23 mouse cellular contexts compared by ENCODE assay signal in genomic region chr6:50557566-50557965, GRCm38 (mm10). TPM values are rescaled to one million over a fixed set of nuclear protein-coding genes. Genes with fewer than 3 reads are reported as not detected.
DNase-seq lines count a peak whose midpoint lies in the region; ATAC-seq and TF ChIP-seq lines count a peak whose summit lies in the region.
"Had no signal": no experiment of that assay in that cellular context is flagged by ENCODE, and none has a peak within 500 bp of the region (broad histone marks: within the 10 kb centered on the region; RNA-seq: fewer than 3 reads in every experiment).

No protein-coding gene starts in this region.

- H3K4me2 ChIP-seq in liver, embryonic 14.5 days (ENCODE audit: low read depth): no peak overlapping the region
- H3K4me2 ChIP-seq in liver, embryonic 12.5 days: no peak overlapping the region
- H3K4me2 ChIP-seq: forebrain, embryonic 15.5 days; heart, embryonic 13.5 days; hindbrain, embryonic 12.5 days; limb, embryonic 13.5 days; neural tube, embryonic 15.5 days; stomach, embryonic 15.5 days had no signal

- H3K9me3 ChIP-seq in liver, embryonic 14.5 days (ENCODE audit: control insufficient read depth, low read length): no peaks in the 10 kb centered on the region
- no peaks in the 10 kb centered on the region for H3K9me3 ChIP-seq in liver, embryonic 12.5 days (replicated peaks)
- H3K9me3 ChIP-seq: embryonic facial prominence, embryonic 10.5 days; forebrain, embryonic 15.5 days; heart, embryonic 13.5 days; hindbrain, embryonic 12.5 days; limb, embryonic 13.5 days; midbrain, embryonic 10.5 days; neural tube, embryonic 15.5 days; stomach, embryonic 15.5 days had no signal

- TF ChIP-seq POLR2A in thymus, adult 2 months (IDR thresholded peaks at IDR 0.05; ENCODE audit: control insufficient read depth, extremely low read depth, insufficient read depth, low read length, poor library complexity): no peak

- no peaks in the 10 kb centered on the region for H3K27me3 ChIP-seq in liver, embryonic 14.5 days (ENCODE audit: control insufficient read depth, insufficient read depth, low read length)
- no peaks in the 10 kb centered on the region for H3K27me3 ChIP-seq in liver, embryonic 12.5 days (replicated peaks)
- H3K27me3 ChIP-seq in thymus, adult 2 months (ENCODE audit: control insufficient read depth, insufficient read depth, low read length): no peaks in the 10 kb centered on the region
- H3K27me3 ChIP-seq: forebrain, embryonic 15.5 days; heart, embryonic 13.5 days; hindbrain, embryonic 12.5 days; limb, embryonic 13.5 days; neural tube, embryonic 15.5 days; stomach, embryonic 15.5 days had no signal

- peaks cover 0 to 7% of the 10 kb centered on the region in 2 experiments; a peak in 2 of 4 replicates for H3K4me1 ChIP-seq in liver, embryonic 14.5 days (replicated peaks; ENCODE audit: control insufficient read depth in 2 of 2, insufficient read depth in 2 of 2, low read length in 1 of 2)
- H3K4me1 ChIP-seq in liver, embryonic 12.5 days: 0 out of 2 replicates have a peak, but pooled peaks cover 4% of the 10 kb centered on the region
- no peaks in the 10 kb centered on the region; the same call in 1 of the 2 replicates for H3K4me1 ChIP-seq in thymus, adult 2 months (replicated peaks; ENCODE audit: control insufficient read depth, insufficient read depth, low read length)
- H3K4me1 ChIP-seq: embryonic facial prominence, embryonic 10.5 days; forebrain, embryonic 15.5 days; hindbrain, embryonic 12.5 days; limb, embryonic 13.5 days; midbrain, embryonic 10.5 days; neural tube, embryonic 15.5 days; stomach, embryonic 15.5 days had no signal

- no peak for TF ChIP-seq EP300 in liver, embryonic 14.5 days (IDR thresholded peaks at IDR 0.05; ENCODE audit: low read depth)

- no peaks in the 10 kb centered on the region for H3K36me3 ChIP-seq in liver, embryonic 14.5 days (replicated peaks; ENCODE audit: control insufficient read depth, insufficient read depth, low read depth)
- H3K36me3 ChIP-seq in liver, embryonic 12.5 days: peaks cover 11% of the 10 kb centered on the region
- H3K36me3 ChIP-seq in thymus, adult 2 months (ENCODE audit: control insufficient read depth, insufficient read depth, low read length): no peaks in the 10 kb centered on the region
- H3K36me3 ChIP-seq: hindbrain, embryonic 12.5 days; limb, embryonic 13.5 days; stomach, embryonic 15.5 days had no signal

- WGBS in liver, embryonic 14.5 days (ENCODE audit: insufficient replicate concordance): 77% methylated on average over 6 of the region's 6 CpGs
- WGBS in liver, embryonic 12.5 days (ENCODE audit: insufficient replicate concordance): 81% methylated on average over 6 of the region's 6 CpGs
- WGBS in thymus, adult 2 months: 94% methylated on average over 6 of the region's 6 CpGs

- peak; percentile 68 for DNase-seq in heart, adult 11 months
- DNase-seq in heart, postnatal 10 days: no peak
- DNase-seq in liver, embryonic 14.5 days (ENCODE audit: low read depth in 3 of 3, low spot score in 3 of 3): no peak
- peak; percentile 34 for DNase-seq in thymus, postnatal 4 days
- no peak for DNase-seq in thymus, adult 2 months
- DNase-seq in right cerebral cortex, postnatal 4 days: no peak
- DNase-seq: adrenal gland, adult 8-10 months; cerebellum, adult 11-12 months; cerebellum, postnatal 10 days; kidney, adult 8-10 months; kidney, postnatal 14 days; lung, adult 18-20 months; lung, postnatal 4 days; right cerebral cortex, adult 18-20 months had no signal

- intact Hi-C loops in heart, postnatal 10 days (cut with DNase I): no loop called here

- H3K27ac ChIP-seq in liver, embryonic 14.5 days: no peak overlapping the region
- no peak overlapping the region for H3K27ac ChIP-seq in liver, embryonic 12.5 days
- H3K27ac ChIP-seq in thymus, adult 2 months (ENCODE audit: control insufficient read depth, insufficient read depth, low read length): no peak overlapping the region
- H3K27ac ChIP-seq: embryonic facial prominence, embryonic 10.5 days; forebrain, embryonic 15.5 days; heart, embryonic 13.5 days; hindbrain, embryonic 12.5 days; limb, embryonic 13.5 days; midbrain, embryonic 10.5 days; neural tube, embryonic 15.5 days; stomach, embryonic 15.5 days had no signal

- H3K9ac ChIP-seq in liver, embryonic 14.5 days (replicated peaks): no peak overlapping the region
- no peak overlapping the region for H3K9ac ChIP-seq in liver, embryonic 12.5 days
- H3K9ac ChIP-seq: forebrain, embryonic 15.5 days; heart, embryonic 13.5 days; hindbrain, embryonic 12.5 days; limb, embryonic 13.5 days; neural tube, embryonic 15.5 days; stomach, embryonic 15.5 days had no signal

- peak; percentile 15; the same call in 1 of the 2 replicates for TF ChIP-seq CTCF in liver, embryonic 14.5 days (IDR thresholded peaks at IDR 0.05; ENCODE audit: low read depth)
- no peak for TF ChIP-seq CTCF in thymus, adult 2 months (IDR thresholded peaks at IDR 0.05; ENCODE audit: borderline replicate concordance, control insufficient read depth, extremely low read depth, insufficient read depth, low read length, poor library complexity)

- ATAC-seq in liver, embryonic 14.5 days (ENCODE audit: insufficient read depth): no peak
- ATAC-seq in liver, embryonic 12.5 days: no peak
- ATAC-seq: forebrain, embryonic 15.5 days had no signal

- no peak overlapping the region for H3K4me3 ChIP-seq in liver, embryonic 14.5 days (ENCODE audit: insufficient read depth in 1 of 2, low read depth in 2 of 2, low read length in 2 of 2)
- no peak overlapping the region for H3K4me3 ChIP-seq in liver, embryonic 12.5 days
- H3K4me3 ChIP-seq in thymus, adult 2 months (ENCODE audit: control insufficient read depth, insufficient read depth, low read length): no peak overlapping the region
- H3K4me3 ChIP-seq: embryonic facial prominence, embryonic 10.5 days; forebrain, embryonic 15.5 days; heart, embryonic 13.5 days; hindbrain, embryonic 12.5 days; limb, embryonic 13.5 days; midbrain, embryonic 10.5 days; neural tube, embryonic 15.5 days; stomach, embryonic 15.5 days had no signal

RNA-seq across cellular contexts. Expression of gene Cycs, which starts 8.8 kb away (rescaled TPM):
- 100 to 1,000 TPM; 163 to 166 TPM for total RNA-seq in heart, postnatal 10 days (2021)
- polyA plus RNA-seq in liver, embryonic 14.5 days (2012; rRNA removed): 8.9 and 21.6 TPM in 2 replicates
- 41.8 and 44.9 TPM in 2 replicates for polyA plus RNA-seq in liver, embryonic 14.5 days (2014; fragmentation: Nextera tagmentation; extraction: Ambion mirVana)
- 63.0 and 63.2 TPM in 2 replicates for polyA plus RNA-seq in liver, embryonic 12.5 days (2016; fragmentation: Nextera tagmentation; extraction: Ambion mirVana)
- polyA plus RNA-seq in thymus, adult 2 months (2012; rRNA removed): 4.6 and 5.2 TPM in 2 replicates

RNA-seq across cellular contexts. Expression of gene 4921507P07Rik, which starts 38.9 kb away (rescaled TPM):
- total RNA-seq in heart, postnatal 10 days (2021): under 1 TPM; 0.25 to 0.36 TPM
- polyA plus RNA-seq in liver, embryonic 14.5 days (2012; rRNA removed): 0.11 and 0.31 TPM in 2 replicates
- 0.29 and 0.39 TPM in 2 replicates for polyA plus RNA-seq in liver, embryonic 14.5 days (2014; fragmentation: Nextera tagmentation; extraction: Ambion mirVana)
- polyA plus RNA-seq in liver, embryonic 12.5 days (2016; fragmentation: Nextera tagmentation; extraction: Ambion mirVana): 0.13 and 0.19 TPM in 2 replicates
- polyA plus RNA-seq in thymus, adult 2 months (2012; rRNA removed): 0.20 and 0.22 TPM in 2 replicates

Comparison
In these comparisons a context has a peak if more than half of its experiments do, and no peak if none do; other contexts are left out.
1. DNase-seq: peak in heart, adult 11 months (single experiment) and thymus, postnatal 4 days (single experiment); none in heart, postnatal 10 days (0 of 2), liver, embryonic 14.5 days (0 of 3), thymus, adult 2 months (single experiment) and right cerebral cortex, postnatal 4 days (single experiment).